Mouse (Mus musculus) heart, postnatal 0 days (tissue): ENCODE results near the gene Antxr2. TPM values are rescaled to one million over a fixed set of nuclear protein-coding genes. Genes with fewer than 3 reads are reported as not detected.

Experiments used
- ATAC-seq: fragments of 200-750 bp; cut with Nextera tagmentation; 2 replicates; pipeline ENCODE4 v1.8.0; 2017; ENCODE audit warnings: low read depth, moderate number of reproducible peaks, moderate library complexity; ENCODE audit not compliant: insufficient read depth
- DNase-seq: peaks from one replicate; pipeline ENCODE4 v3.0.0-alpha.2; 2016; ENCODE audit warnings: low spot score
- H3K27ac ChIP-seq: fragments of 300-500 bp; sonication (generic); 2 replicates; pipeline ENCODE4 v1.5.1; 2014; ENCODE audit warnings: low read depth, mild to moderate bottlenecking
- H3K27me3 ChIP-seq: fragments of 300-500 bp; sonication (generic); 2 replicates; pipeline ENCODE4 v1.6.1; 2014; ENCODE audit warnings: low read length, mixed read lengths; ENCODE audit not compliant: control insufficient read depth, insufficient read depth
- H3K36me3 ChIP-seq: fragments of 300-500 bp; sonication (generic); replicated peaks from 2 replicates; pipeline ENCODE4 v1.6.1; 2014; ENCODE audit warnings: low read length, mixed read lengths; ENCODE audit not compliant: control insufficient read depth, insufficient read depth
- H3K4me1 ChIP-seq: fragments of 300-500 bp; sonication (generic); 2 replicates; pipeline ENCODE4 v1.6.1; 2014; ENCODE audit warnings: antibody characterized with exemption; ENCODE audit not compliant: control insufficient read depth, insufficient read depth
- H3K4me2 ChIP-seq: fragments of 300-500 bp; sonication (generic); 2 replicates; pipeline ENCODE4 v1.6.1; 2014; ENCODE audit warnings: low read depth, mild to moderate bottlenecking, low read length, moderate library complexity
- H3K4me3 ChIP-seq: fragments of 300-500 bp; sonication (generic); 2 replicates; pipeline ENCODE4 v1.5.1; 2014; ENCODE audit warnings: low read depth, low read length
- H3K9ac ChIP-seq: fragments of 300-500 bp; sonication (generic); replicated peaks from 2 replicates; pipeline ENCODE4 v1.6.1; 2014; ENCODE audit warnings: low read depth, low read length, mixed read lengths
- H3K9me3 ChIP-seq: fragments of 300-500 bp; sonication (generic); replicated peaks from 2 replicates; pipeline ENCODE4 v1.6.1; 2016; ENCODE audit warnings: low read length; ENCODE audit not compliant: control insufficient read depth
- CTCF ChIP-seq: IDR thresholded peaks from 2 replicates; pipeline ENCODE4 v1.5.1; 2016; ENCODE audit warnings: antibody characterized with exemption, control low read depth, low read depth
- EP300 ChIP-seq: IDR thresholded peaks from 2 replicates; pipeline ENCODE4 v1.6.1; 2016; ENCODE audit warnings: antibody characterized with exemption, low read depth
- WGBS: fragments of 180-500 bp; shearing (Covaris S2); extraction: QIAGEN DNeasy Blood & Tissue Kit; methylation state at CpG from one replicate; pipeline ENCODE4 v1.1.7; 2014; 5-methylcytosine and 5-hydroxymethylcytosine counted together
- polyA plus RNA-seq: library from polyadenylated mRNA; unstranded; fragments of >200 nt; fragmentation: Nextera tagmentation; extraction: Ambion mirVana; gene quantifications from 2 replicates; pipeline ENCODE4 v1.2.1, GENCODE M21; 2015
- total RNA-seq: library from RNA; depleted of rRNA; stranded (reverse); fragments of >200 nt; gene quantifications from 2 replicates; pipeline ENCODE4 v1.2.3, GENCODE M21; 2014; ENCODE audit warnings: low replicate concordance

Gene Antxr2
- total and polyA plus RNA-seq, 2 experiments from 2014 or later: 48.6 to 78.7 TPM

DNA sequence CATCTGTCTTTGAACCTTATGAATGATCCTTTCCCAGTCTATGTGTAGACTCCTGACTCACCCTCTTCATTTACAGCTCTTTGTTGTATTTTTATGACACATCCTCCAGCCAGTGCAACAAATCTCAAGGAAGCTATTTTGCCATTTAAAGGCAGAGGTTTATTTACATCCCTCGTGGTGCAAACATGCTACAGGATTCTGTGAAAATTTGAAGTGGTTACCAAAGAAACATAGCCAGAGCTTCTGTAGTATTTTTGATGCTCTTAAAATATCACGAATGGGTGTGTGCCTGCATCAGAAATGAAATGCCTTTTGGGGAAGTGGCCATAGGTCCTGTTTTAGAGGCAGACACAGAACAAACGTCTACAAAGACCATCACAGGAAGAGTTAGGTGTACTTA is 146.7 kb downstream of the Antxr2 start:
- Histone ChIP-seq H3K4me1 (no peaks in the 10 kb centered on the region), H3K4me2 (no peak overlapping the region), H3K4me3 (no peak overlapping the region), H3K36me3 (peaks cover 22% of the 10 kb centered on the region), H3K27ac (no peak overlapping the region), H3K9ac (no peak overlapping the region), H3K27me3 (no peaks in the 10 kb centered on the region), H3K9me3 (no peaks in the 10 kb centered on the region)
- WGBS: 74% methylated on average over 3 of the region's 3 CpGs
- TF ChIP-seq EP300 (no peak), CTCF (no peak)
- ATAC-seq (no peak), DNase-seq (no peak)

- Histone ChIP-seq H3K4me2 (no peak overlapping the region), H3K4me1 (0 out of 2 replicates have a peak, but pooled peaks cover 4% of the 10 kb centered on the region), H3K36me3 (peaks cover 22% of the 10 kb centered on the region), H3K27ac (no peak overlapping the region), H3K27me3 (no peaks in the 10 kb centered on the region), H3K9ac (no peak overlapping the region), H3K9me3 (no peaks in the 10 kb centered on the region), H3K4me3 (no peak overlapping the region)
- WGBS: 66% methylated on average over 2 of the region's 2 CpGs
- ATAC-seq (no peak), DNase-seq (no peak)
- TF ChIP-seq EP300 (no peak), CTCF (no peak)
Observed at GRCm38 (mm10) chr5:97881421-97881820, 149.4 kb downstream of the Antxr2 start.

- H3K27me3 ChIP-seq: no peaks in the 10 kb centered on the region
- H3K4me1 ChIP-seq: 0 out of 2 replicates have a peak, but pooled peaks cover 4% of the 10 kb centered on the region
- WGBS: 74% methylated on average over 8 of the region's 8 CpGs
- no peaks in the 10 kb centered on the region for H3K9me3 ChIP-seq
- H3K36me3 ChIP-seq: peaks cover 10% of the 10 kb centered on the region
- TF ChIP-seq EP300: no peak
- no peak for TF ChIP-seq CTCF
- no peak for ATAC-seq
- no peak overlapping the region for H3K9ac ChIP-seq
- no peak overlapping the region for H3K4me2 ChIP-seq
- H3K4me3 ChIP-seq: no peak overlapping the region
- no peak overlapping the region for H3K27ac ChIP-seq
- DNase-seq: no peak
Observed at GRCm38 (mm10) chr5:97880115-97880514, 150.7 kb downstream of the Antxr2 start.

DNA sequence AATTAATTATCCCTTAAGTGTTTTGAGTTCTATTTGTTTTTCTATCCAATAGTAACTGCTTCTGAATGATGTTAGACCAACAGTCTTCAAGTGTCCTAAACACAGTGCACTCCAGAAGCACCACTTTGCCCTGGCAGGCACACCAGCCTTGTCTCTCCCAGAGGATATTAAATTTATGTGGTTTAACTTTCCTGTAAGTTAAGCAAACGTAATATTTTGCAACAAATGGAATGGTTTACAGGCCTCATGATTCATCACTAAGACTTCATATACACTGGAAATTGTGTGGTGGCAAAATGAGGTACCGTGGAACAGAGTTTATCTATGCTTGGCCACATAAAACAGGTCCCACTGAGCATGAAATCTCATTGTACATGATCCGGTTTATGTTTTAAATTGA is 152.0 kb downstream of the Antxr2 start:
- 81% methylated on average over 3 of the region's 3 CpGs for WGBS
- Histone ChIP-seq H3K27me3 (no peaks in the 10 kb centered on the region), H3K36me3 (no peaks in the 10 kb centered on the region), H3K9ac (no peak overlapping the region), H3K4me3 (no peak overlapping the region), H3K4me2 (no peak overlapping the region), H3K9me3 (no peaks in the 10 kb centered on the region), H3K4me1 (0 out of 2 replicates have a peak, but pooled peaks cover 4% of the 10 kb centered on the region), H3K27ac (no peak overlapping the region)
- no peak for TF ChIP-seq CTCF
- TF ChIP-seq EP300: no peak
- DNase-seq (no peak), ATAC-seq (no peak)

GRCm38 (mm10) chr5:97878215-97878794 is 152.5 kb downstream of the Antxr2 start:
- DNase-seq (no peak), ATAC-seq (no peak)
- H3K9me3 ChIP-seq: no peaks in the 10 kb centered on the region
- no peak overlapping the region for H3K27ac ChIP-seq
- 0 out of 2 replicates have a peak, but pooled peaks cover 4% of the 10 kb centered on the region for H3K4me1 ChIP-seq
- TF ChIP-seq CTCF (no peak), EP300 (no peak)
- H3K4me3 ChIP-seq: no peak overlapping the region
- no peak overlapping the region for H3K9ac ChIP-seq
- 79% methylated on average over 1 of the region's 1 CpGs for WGBS
- H3K4me2 ChIP-seq: no peak overlapping the region
- no peaks in the 10 kb centered on the region for H3K27me3 ChIP-seq
- H3K36me3 ChIP-seq: no peaks in the 10 kb centered on the region

DNA sequence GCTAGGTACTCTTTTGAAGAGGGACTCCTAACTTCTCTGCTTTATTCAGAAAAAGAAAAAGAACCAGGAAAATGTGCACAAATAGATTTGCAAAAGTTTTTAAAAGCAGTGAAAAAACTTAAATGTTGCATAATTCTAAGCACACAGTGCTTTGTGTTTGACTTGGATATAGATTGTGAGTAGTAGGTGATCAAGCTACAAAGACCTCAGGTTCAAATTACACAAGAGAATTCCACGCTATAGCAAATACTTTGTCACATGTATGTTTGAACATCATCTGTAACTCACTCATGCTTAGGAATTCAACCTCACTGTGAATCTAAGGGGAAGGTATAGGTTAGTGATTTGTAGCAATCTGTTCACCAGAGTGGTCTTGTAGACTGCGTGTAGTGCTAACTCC is 153.9 kb downstream of the Antxr2 start:
- DNase-seq (no peak), ATAC-seq (no peak)
- Histone ChIP-seq H3K27me3 (no peaks in the 10 kb centered on the region), H3K4me3 (no peak overlapping the region), H3K36me3 (no peaks in the 10 kb centered on the region), H3K27ac (no peak overlapping the region), H3K4me1 (0 out of 2 replicates have a peak, but pooled peaks cover 4% of the 10 kb centered on the region), H3K9ac (no peak overlapping the region), H3K4me2 (no peak overlapping the region), H3K9me3 (no peaks in the 10 kb centered on the region)
- TF ChIP-seq CTCF: no peak
- WGBS: 92% methylated on average over 2 of the region's 2 CpGs
